Mouse (Mus musculus) gastrocnemius, postnatal 36 days (tissue): ENCODE results near the gene Fam76a. TPM values are rescaled to one million over a fixed set of nuclear protein-coding genes. Genes with fewer than 3 reads are reported as not detected.

Source experiments
- DNase-seq, 2 experiments: peaks; one replicate each; pipeline ENCODE4 v3.0.0; 2022
- intact Hi-C: fragments of 180-260 bp; cut with DNase I; formaldehyde crosslinking; loops from one replicate; pipeline ENCODE4 v1.15.1; 2025
- long read RNA-seq, 2 experiments: library from polyadenylated mRNA; stranded (forward); transcript quantifications; one replicate each; pipeline ENCODE4 v2.0.0; 2021
- total RNA-seq, 2 experiments: library from RNA; stranded (reverse); gene quantifications; 2 replicates each; pipeline ENCODE4 v1.2.3; 2021

Fam76a gene
- total RNA-seq = 10 to 100 TPM; 22.0 to 29.5 TPM
- long read RNA-seq, experiment 1, transcript Fam76a-201 (9 exons, 3,053 nt) = major isoform, 10 of 15 reads
- long read RNA-seq, experiment 1, partial matches to known transcripts = 0 of 15 reads
- long read RNA-seq, experiment 1, other reads (novel, unspliced or antisense) = 4 of 15 reads
- long read RNA-seq, experiment 2, transcript Fam76a-201 (9 exons, 3,053 nt) = major isoform, 11 of 17 reads
- long read RNA-seq, experiment 2, partial matches to known transcripts = 0 of 17 reads
- long read RNA-seq, experiment 2, other reads (novel, unspliced or antisense) = 5 of 17 reads

DNA sequence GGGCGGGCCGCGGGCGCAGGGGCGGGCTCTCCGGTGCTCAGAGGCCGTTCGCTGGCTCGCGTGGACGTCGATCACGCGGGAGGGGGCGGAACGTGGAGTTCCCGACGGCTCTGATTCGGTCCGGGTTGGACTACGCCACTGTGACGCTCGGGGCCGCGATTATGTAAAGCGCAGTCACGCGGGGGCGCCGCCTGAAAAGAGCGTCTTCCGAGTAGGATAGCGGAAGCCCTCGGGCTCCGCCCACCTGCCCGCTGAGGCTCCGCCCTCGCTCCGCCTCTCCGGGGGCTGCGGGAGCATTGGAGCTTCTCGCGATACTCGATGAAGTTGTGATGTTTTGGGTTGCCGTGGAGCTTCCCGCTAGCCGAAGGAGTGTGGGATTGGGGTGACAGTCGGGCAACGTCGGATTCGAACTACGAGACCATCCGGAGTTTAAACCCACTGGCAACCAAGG is at the start of gene Fam76a:
Gene Fam76a, minus strand, starts transcription at position 1 of the 451 bp plus-strand sequence.
- peak; percentile 99 to 100 for DNase-seq
- intact Hi-C loops = no loop called here

DNA sequence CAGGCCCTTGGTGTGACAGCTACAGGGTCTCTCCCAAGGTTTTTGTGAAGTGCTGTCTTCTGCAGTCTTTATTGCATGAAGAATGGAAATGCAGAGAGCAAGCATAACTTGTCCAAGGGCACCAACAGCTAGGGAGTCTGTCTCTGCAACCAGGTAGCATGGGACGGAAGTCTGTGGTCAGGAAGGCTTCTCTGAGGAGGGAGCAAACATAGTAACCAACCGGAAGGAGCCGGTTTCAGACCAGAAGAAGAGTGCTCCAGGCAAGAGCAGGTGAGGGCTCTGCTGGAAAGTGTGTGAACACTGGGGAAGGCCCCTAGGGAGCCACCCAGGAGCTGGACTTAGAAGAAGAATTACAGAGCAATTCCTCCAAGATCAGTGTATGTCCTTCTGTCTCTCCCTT is 49.7 kb upstream of the Fam76a start:
- DNase-seq = no peak
- intact Hi-C loops = no loop called here

DNA sequence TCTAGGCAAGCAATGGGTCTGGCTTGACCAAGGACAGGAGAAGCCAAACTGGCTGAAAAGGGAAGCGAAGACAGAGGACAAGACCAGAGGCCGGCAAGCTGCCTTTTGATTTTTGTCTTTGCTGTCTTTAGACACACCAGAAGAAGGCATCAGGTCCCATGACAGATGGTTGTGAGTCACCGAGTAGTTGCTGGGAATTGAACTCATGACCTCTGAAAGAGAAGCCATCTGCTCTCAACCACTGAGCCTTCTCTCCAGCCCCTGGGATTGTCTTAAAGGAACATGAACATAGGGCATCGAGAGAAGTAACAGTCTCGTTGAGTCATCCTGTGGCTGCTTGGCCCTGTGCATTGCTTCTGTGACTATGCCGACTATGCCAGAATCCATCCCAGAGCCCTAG is 49.2 kb upstream of the Fam76a start:
- no peak for DNase-seq
- intact Hi-C loops = no loop called here

DNA sequence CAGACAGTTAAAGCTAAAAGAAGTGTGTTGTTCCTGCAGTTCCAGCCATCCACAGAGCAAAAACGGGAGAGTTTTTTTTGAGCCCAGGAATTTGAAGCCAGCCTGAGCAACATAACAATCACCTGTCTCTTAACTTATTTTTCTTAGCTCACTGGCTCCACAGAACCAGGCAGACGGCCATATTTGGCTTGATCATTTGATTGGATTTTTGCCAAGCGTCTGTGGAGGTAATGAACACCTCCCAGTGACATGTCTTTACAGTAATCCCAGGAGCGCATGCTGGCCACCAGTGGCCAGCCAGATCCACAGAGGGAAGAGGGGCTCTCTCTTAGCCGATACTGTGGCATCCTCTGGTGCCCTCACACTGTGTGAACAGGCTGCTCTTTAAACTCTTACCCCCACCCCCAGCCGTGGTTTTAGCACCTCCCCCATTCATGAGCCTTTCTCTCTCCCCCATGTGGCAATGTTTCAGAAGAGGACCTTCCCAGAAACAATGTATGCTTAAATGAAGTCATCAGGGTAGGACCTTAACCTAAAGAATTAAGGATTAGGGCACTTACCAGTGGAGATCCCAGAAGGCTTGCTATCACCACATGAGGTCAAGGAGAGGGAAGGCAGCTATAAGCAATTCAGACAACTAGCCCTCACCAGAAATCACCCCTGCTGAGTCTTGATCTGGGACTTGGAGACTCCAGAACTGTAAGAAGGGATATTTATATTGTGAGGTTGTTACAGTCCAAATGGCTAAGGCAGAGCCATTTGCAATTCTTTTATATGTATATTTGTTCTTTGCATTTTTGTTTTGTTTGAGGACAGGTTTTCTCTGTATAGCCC is 46.0 kb upstream of the Fam76a start:
- DNase-seq = no peak
- intact Hi-C loops = no loop called here

DNA sequence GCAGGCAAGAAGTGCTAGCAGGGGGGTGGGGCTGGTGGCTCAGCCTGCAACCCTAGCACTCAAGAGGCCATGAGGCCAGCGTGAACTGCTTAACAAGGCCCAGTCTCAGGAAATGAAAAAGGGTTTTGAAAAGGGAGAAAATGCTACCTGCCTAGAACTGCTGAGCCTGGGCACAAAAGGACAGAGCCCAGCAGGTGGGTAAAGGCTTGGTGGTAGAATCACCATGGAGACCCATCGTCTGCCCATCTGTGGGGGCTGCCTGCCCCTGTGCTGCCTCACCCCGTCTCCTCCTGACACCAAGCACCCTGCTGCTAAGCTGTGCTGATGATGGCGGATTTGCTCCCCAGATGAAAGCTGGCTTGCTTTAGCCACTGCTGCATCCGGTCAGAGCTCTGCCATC is 42.1 kb upstream of the Fam76a start:
- no peak for DNase-seq
- intact Hi-C loops = no loop called here

DNA sequence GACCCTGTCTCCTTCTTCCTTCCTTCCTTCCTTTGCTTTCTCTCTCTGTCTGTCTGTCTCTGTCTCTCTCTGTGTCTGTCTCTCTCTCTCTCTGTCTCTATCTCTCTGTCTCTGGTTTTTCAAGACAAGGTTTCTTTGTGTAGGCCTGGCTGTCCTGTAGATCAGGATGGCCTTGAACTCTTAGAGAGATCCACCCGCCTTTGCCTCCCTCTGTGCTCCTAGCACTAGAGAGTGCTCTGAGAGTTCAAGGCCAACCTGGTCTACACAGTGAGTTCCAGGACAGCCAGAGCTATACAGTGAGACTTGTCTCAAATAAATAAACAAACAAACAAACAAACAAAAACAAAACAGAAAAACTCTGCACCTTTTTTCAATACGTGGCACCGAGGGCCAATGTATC is 41.7 kb upstream of the Fam76a start:
- DNase-seq = no peak
- intact Hi-C loops = no loop called here

DNA sequence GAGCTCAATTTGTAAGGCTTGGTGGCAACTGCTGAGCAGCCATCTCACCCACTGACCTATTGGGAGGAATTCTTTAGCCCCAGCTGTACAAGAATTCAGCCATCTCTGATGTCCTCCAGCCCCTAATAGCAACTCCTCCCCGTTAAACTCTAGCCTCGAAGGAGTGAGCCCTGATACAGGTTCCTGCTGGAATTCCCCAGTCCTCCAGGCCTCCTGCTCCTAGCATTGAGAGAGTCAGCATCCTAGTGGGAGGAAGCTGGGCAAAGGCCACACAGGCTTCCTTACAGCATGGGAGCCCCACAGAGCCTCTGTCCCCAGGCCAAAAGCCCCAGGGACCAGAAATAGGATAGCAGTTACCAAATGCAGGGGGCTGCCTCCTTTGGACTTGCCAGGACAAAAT is 41.1 kb upstream of the Fam76a start:
- intact Hi-C loops = no loop called here
- no peak for DNase-seq

DNA sequence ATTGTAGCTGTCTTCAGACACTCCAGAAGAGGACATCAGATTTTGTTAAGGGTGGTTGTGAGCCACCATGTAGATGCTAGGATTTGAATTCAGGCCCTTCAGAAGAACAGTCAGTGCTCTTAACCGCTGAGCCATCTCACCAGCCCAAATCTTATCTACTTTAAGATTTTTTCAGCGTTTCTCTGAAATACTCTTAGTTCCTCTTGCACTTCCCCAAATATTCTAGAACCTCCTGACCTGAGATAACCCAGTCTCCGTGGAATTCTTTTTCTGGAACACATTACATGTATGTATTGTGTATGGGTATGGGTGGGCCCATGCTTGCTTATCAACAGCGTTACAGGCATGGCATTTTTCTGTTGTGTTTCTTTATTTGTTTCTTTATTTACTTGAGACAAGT is 40.3 kb upstream of the Fam76a start:
- intact Hi-C loops = no loop called here
- DNase-seq = no peak

DNA sequence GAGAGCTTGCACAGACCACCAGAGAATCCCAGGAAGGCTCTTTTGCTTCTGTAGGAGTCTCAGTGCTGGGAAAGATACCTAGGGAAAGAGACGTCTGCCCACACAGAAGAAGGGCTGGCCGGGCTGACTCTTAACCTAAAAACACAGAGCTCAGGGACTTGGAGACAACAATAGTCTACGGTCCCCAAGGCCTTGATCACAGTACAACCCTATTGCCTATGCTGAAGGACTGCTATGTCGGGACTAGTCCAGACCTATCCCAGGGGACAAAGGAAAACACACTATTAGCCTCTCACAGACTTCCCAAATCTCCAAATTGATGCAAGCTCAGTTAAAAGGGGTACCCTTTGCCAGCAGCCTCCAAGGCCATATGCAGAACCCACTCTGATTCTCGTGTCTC is 39.5 kb upstream of the Fam76a start:
- intact Hi-C loops = no loop called here

DNA sequence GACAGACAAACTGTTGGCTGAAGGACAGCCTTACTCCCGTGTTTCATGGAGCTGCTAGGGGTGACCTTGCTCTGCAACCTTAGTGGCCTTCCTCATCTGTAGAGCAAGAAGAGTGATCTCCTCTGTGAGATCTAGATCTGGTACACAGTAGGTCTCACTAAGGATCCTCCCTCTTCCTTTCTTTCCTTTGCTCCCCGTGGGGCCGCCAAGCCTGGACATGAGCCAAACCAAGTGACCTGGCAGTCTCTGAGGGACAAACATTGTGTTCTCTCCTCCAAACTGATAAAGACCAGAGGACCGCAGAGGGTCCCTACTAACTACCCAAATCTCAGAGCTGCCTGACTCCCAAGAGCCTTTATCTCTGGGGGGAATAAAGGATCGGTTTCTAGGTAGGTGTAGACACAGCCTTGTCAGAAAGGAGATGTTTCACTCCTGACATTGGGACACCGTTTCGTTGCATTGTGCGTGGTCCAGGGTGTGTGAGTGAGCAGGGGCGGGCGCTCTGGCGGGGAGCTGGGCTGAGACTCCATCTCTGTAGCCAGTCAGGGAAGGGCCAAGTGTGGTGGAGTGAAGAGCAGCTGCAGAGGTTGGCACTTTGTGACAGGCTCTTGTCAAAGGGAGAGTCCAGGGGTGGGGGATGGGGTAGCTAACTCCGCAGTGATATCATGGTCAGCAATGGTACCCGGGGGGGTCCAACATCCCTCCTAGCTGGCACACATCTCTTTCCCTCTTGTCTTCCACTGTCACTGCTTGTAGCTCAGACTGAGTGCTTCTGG is 38.7 kb upstream of the Fam76a start:
- DNase-seq = peak in 1 of 2 experiments; percentile 27

More for the DNA sequence above, 39.5 kb upstream of the Fam76a start:
- no peak for DNase-seq

DNA sequence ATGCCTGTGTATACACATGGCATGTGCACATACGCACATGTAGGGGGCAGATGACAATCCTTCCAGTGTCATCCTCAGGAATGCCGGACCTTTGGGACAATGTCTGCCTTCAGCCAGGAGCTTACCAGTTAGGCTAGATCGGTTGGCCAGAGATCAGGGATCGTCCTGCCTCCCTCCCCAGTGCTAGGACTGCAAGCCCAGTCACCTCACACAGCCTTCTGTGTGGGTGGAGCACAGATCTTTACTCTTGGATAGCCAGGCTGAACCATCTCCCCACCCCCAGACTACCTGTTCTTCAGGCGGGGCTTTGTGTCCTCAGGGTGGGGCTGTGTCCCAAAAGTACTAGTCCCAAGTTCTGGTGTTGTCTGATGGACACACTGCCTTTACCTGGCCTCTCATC is 38.0 kb upstream of the Fam76a start:
- intact Hi-C loops = no loop called here
- DNase-seq = no peak

More for the DNA sequence above, 38.7 kb upstream of the Fam76a start:
- intact Hi-C loops = no loop called here

DNA sequence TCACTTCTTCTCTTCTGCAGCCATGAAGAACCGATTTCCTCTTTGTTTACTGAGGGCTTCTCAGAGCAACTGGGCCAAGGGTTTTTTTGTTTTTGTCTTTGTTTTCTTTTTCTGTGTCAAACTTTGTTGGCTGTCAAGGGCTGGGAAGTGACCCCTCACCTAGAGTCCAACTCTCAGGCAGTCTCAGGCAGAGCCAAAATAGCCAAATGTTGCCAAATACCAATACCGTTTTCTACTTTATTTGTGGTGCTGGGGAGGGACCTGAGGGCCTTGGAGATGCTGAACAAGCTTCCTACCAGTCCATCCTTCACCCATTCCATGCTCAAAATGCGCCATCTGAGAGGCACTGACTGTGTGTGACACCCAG is 37.3 kb upstream of the Fam76a start:
- DNase-seq = no peak
- intact Hi-C loops = no loop called here

DNA sequence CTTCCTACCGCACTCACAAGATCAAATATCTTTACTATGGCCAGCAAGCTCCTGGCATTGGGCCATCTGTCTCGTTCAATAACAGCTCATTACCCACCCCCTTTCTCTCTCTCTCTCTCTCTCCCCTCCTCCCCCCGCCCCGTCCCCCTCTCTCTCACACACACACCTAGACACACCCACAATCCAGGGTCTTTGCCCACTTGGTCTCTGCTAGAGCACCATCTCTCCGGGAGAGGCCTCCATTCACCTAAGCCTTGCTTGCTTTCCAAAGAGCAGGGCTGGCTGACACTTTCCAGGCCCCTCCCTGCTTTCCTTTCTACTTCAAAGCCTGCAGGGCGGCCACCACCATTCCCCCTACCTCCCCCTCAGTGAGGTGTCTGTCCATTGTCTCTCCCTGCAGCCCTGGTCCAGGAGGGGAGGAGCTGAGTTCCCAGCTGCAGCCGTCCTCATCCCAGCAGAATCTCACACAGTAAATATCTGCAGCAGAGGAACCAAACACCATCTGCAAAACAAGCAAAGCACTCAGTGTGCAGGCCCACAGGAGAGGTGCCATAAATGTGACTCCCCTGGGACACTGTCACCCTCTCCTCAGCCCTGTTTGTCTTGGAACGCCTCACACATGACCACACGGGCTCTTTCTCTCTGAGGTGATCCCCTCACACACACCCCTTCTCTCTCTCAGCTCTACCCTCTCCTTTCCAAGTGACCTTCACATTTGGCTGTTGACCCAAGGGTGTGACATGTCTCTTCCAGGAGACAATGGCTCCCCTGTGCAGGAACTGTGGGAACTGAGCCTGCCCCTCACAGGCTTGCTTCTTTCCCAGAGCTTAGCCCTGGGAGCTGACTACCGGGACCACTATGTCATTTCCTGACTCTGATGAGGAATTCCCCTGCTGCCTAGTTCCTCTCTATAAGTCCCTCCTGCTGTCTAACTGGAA is 36.7 kb upstream of the Fam76a start:
- peak in 1 of 2 experiments; percentile 21 for DNase-seq
- intact Hi-C loops = no loop called here

DNA sequence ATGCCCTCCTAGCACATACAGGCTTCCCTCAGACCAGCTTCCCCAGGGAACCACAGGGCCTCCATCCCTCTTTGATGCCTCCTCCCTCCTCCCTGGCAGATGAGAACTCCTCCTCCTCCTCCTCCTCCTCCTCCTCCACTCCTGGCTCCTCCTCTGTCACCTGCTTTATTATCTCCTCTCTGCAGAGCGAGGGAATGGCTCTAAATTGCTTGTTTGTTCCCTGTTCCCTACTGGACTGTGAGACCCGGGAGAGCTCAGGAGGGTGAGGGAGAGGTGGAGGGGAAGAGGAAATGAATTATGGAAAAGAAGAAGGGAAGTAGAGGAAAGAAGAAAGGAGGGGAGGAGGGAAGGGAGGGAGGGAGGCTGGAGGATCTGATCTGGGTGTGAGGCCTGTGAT is 33.0 kb upstream of the Fam76a start:
- no peak for DNase-seq
- intact Hi-C loops = no loop called here

DNA sequence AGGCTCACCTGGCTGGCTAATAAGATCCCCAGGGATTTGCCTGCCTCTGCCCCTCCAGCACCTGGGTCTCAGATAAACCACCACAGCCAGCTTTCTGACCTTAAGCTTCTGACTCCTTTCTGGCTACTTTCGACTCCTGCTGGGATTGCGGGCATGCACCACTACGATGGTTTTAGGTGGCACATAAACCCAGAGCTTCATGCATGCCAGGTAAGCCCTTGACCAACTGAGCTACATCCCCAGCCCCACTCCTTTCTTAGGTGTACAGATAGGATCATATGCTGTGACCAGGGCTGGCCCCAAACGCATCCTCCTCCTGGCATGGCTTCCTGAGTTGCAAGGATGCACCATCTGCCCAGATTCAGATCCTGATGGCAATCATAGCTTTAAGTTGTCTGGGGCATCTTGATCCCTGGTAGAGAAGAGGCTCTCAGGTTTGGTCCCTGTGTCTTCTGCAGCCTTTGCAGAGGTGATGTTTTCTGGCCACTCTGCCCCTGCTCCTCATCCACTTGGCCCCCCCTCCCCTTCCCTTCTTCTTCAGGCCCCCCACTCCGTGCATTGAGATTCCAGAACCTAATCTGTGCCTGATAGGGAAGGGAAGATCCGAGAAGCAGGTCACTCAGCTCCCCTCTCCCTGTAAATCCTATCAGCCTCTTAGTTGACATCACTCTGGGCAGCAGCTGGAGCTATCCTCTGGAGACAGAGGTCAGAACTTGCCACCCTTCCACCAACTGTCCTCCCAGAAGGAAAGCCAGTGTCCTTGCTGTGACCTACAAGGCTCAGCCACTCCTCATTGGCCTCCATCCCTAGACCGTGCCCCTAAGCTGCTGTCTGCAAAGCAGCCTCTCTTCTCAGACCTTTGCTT is 32.4 kb upstream of the Fam76a start:
- DNase-seq = no peak
- intact Hi-C loops = no loop called here

DNA sequence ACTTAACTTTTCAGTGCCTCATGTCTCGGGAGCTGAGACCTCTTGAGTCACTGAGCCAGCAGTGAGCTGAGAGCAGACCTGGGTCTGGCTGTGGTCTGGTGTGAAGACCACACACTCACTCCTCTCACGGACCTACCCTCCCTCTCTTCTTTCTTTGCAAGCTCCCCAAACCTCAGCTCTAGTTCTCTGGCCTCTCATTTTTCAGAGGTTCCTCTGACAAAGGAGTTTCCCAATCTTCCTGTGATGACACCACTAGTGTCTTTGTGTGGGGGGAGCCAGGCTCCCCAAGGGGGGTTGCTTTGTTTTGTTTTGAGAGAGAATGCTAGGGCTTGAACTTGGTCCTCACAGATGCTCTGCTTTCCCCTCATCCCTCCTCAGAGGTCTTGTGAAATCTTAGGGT is 28.6 kb upstream of the Fam76a start:
- intact Hi-C loops = no loop called here

DNA sequence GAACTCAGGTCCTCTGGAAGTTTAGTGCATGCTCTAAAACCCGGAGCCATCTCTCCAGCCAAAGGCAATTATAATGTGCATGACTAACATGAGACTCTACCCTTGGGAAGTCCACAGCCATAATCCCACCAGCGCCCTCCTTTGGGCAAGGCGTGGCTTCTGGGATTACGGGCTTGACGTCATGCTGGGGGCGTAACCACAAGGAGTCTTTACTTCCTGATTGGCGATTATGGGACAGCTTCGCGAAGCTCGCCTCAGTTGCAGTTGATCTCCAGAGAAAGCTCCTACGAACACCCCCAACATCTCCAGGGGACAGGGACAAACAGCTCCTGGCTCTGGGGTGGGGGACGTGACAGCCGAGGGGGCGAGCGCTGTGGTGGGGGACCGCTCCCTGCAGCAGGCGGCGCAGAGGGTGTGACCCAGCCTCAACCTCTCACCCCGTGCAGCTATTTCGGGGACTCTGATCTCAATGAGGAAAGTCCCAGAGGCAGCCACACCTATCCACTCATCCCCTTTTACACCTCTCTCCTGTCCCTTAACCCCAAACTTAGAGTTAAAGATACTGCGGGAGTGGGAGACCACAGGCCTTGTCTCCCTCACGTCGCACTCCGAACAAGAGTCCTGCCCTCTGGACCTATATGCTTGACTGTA is 27.6 kb upstream of the Fam76a start:
- no peak for DNase-seq
- intact Hi-C loops = loop anchor here (5.0 to 10.0 kb wide), 3 partner anchors 107 to 347 kb away; partner anchors contain the start of genes Cd164l2 and Gpr3

More for the DNA sequence above, 28.6 kb upstream of the Fam76a start:
- DNase-seq = no peak
